Mouse (Mus musculus): ENCODE measurements around the gene Maz. TPM values are rescaled to one million over a fixed set of nuclear protein-coding genes. Genes with fewer than 3 reads are reported as not detected.

Maz gene
- total RNA-seq, 2 experiments from 2014 or later: 86.0 to 132 TPM

Small RNA genes within 50 kb of the gene (microRNA-seq; reads per million reads assigned to microRNA genes)
- gene Gm44343 (ENCODE audit: borderline number of aligned reads in 2 of 2): 0 reads per million in 2 experiments

Other genes with a start within 250 kb of the Maz start
- gene Tbx6, start 245.6 kb downstream of the Maz start, total RNA-seq (2021): under 1 TPM; 0.53 to 0.64 TPM
- gene Ppp4c, start 234.5 kb downstream of the Maz start, total RNA-seq (2021): 10 to 100 TPM; 75.4 to 85.9 TPM
- 10 to 100 TPM; 17.1 to 63.4 TPM for gene Fam57b, start 229.4 kb downstream of the Maz start, total RNA-seq (2021)
- gene 4930451I11Rik, start 195.4 kb downstream of the Maz start, total RNA-seq (2021): not detected
- gene Doc2a, start 179.6 kb downstream of the Maz start, total RNA-seq (2021): under 1 TPM; 0.13 to 0.50 TPM
- gene Hirip3, start 165.1 kb downstream of the Maz start, total RNA-seq (2021): 10 to 100 TPM in 1 of 2 experiments, 1 to 10 TPM in 1; 9.8 to 11.8 TPM
- 10 to 100 TPM; 38.4 to 42.5 TPM for gene Ino80e, start 164.7 kb downstream of the Maz start, total RNA-seq (2021)
- 10 to 100 TPM; 67.1 to 70.6 TPM for gene Taok2, start 142.3 kb downstream of the Maz start, total RNA-seq (2021)
- 10 to 100 TPM; 30.7 to 32.8 TPM for gene Tmem219, start 104.1 kb downstream of the Maz start, total RNA-seq (2021)
- gene Kctd13, start 98.2 kb downstream of the Maz start, total RNA-seq (2021): 10 to 100 TPM; 18.7 to 21.8 TPM
- gene Asphd1, start 77.5 kb downstream of the Maz start, total RNA-seq (2021): 1 to 10 TPM; 1.6 to 1.7 TPM
- 10 to 100 TPM; 46.6 to 84.4 TPM for gene Sez6l2, start 76.5 kb downstream of the Maz start, total RNA-seq (2021)
- 10 to 100 TPM; 75.0 to 82.1 TPM for gene Cdipt, start 51.1 kb downstream of the Maz start, total RNA-seq (2021)
- under 1 TPM; 0.42 to 0.70 TPM for gene Cdiptos, start 50.9 kb downstream of the Maz start, total RNA-seq (2021)
- 100 to 1,000 TPM in 1 of 2 experiments, 10 to 100 TPM in 1; 92.6 to 135 TPM for gene Mvp, start 12.4 kb downstream of the Maz start, total RNA-seq (2021)
- gene Pagr1b, start 10.6 kb downstream of the Maz start, total RNA-seq (2021): 1 to 10 TPM; 1.3 to 3.0 TPM
- gene Pagr1a, start 9.7 kb downstream of the Maz start, total RNA-seq (2021): 10 to 100 TPM in 1 of 2 experiments, 1 to 10 TPM in 1; 5.5 to 16.5 TPM
- gene Gm42742, start 5.9 kb downstream of the Maz start, total RNA-seq (2021): 10 to 100 TPM; 12.9 to 27.0 TPM
- 1 to 10 TPM; 3.7 to 4.4 TPM for gene Prrt2, start 5.8 kb downstream of the Maz start, total RNA-seq (2021)
- gene Kif22, start 15.4 kb upstream of the Maz start, total RNA-seq (2021): 1 to 10 TPM; 1.7 to 2.4 TPM
- not detected for gene Zg16, start 60.3 kb upstream of the Maz start, total RNA-seq (2021)
- 1 to 10 TPM in 1 of 2 experiments, under 1 TPM in 1; 0.96 to 1.6 TPM for gene AI467606, start 64.3 kb upstream of the Maz start, total RNA-seq (2021)
- under 1 TPM; 0.30 to 0.51 TPM for gene Qprt, start 95.2 kb upstream of the Maz start, total RNA-seq (2021)
- 1 to 10 TPM in 1 of 2 experiments, under 1 TPM in 1; 0.89 to 1.3 TPM for gene Spn, start 110.8 kb upstream of the Maz start, total RNA-seq (2021)
- gene Cd2bp2, start 169.0 kb upstream of the Maz start, total RNA-seq (2021): 10 to 100 TPM; 51.6 to 62.3 TPM
- 10 to 100 TPM; 43.3 to 47.5 TPM for gene Tbc1d10b, start 181.4 kb upstream of the Maz start, total RNA-seq (2021)
- 10 to 100 TPM in 1 of 2 experiments, under 1 TPM in 1; 0.66 to 16.3 TPM for gene Mylpf, start 181.9 kb upstream of the Maz start, total RNA-seq (2021)
- gene Zfp553, start 206.0 kb upstream of the Maz start, total RNA-seq (2021): 10 to 100 TPM; 12.6 to 14.8 TPM
- gene Sept1, start 206.1 kb upstream of the Maz start, total RNA-seq (2021): 1 to 10 TPM; 7.8 to 8.7 TPM
- gene Zfp771, start 217.2 kb upstream of the Maz start, total RNA-seq (2021): 10 to 100 TPM; 23.6 to 29.6 TPM
- gene Dctpp1, start 233.7 kb upstream of the Maz start, total RNA-seq (2021): 10 to 100 TPM; 27.9 to 29.5 TPM
- gene Sephs2, start 247.0 kb upstream of the Maz start, total RNA-seq (2021): 10 to 100 TPM; 86.4 to 88.8 TPM